Mouse (Mus musculus) liver, adult (tissue): Measurements from ENCODE around the gene Dlx6.

Experiments
- GATA4 ChIP-seq: IDR thresholded peaks from 2 replicates; pipeline ENCODE4 v1.6.1; 2014; ENCODE audit warnings: mild to moderate bottlenecking, low read length; ENCODE audit not compliant: insufficient replicate concordance

Dlx6 gene

GRCm38 (mm10) chr6:6869041-6869685, 6.0 kb downstream of the Dlx6 start:
- no peak for TF ChIP-seq GATA4

- no peak for TF ChIP-seq GATA4
These were observed 7.0 kb downstream of the Dlx6 start for GRCm38 (mm10) chr6:6869961-6870800.

GRCm38 (mm10) chr6:6870876-6871420, 7.8 kb downstream of the Dlx6 start:
- TF ChIP-seq GATA4 = no peak

- no peak for TF ChIP-seq GATA4
These were observed 8.6 kb downstream of the Dlx6 start for GRCm38 (mm10) chr6:6871692-6872091.

GRCm38 (mm10) chr6:6872873-6873272, 9.7 kb downstream of the Dlx6 start:
- no peak for TF ChIP-seq GATA4

- no peak for TF ChIP-seq GATA4
These were observed 10.4 kb downstream of the Dlx6 start for GRCm38 (mm10) chr6:6873476-6874072.

- no peak for TF ChIP-seq GATA4
These were observed 11.1 kb downstream of the Dlx6 start for GRCm38 (mm10) chr6:6874073-6874771.

- TF ChIP-seq GATA4 = no peak
These were observed 12.0 kb downstream of the Dlx6 start for GRCm38 (mm10) chr6:6875136-6875535.

GRCm38 (mm10) chr6:6875676-6876075, 12.5 kb downstream of the Dlx6 start:
- TF ChIP-seq GATA4 = no peak

- TF ChIP-seq GATA4 = no peak
These were observed 13.1 kb downstream of the Dlx6 start for GRCm38 (mm10) chr6:6876231-6876630.

- TF ChIP-seq GATA4 = no peak
These were observed 13.6 kb downstream of the Dlx6 start for GRCm38 (mm10) chr6:6876731-6877130.

GRCm38 (mm10) chr6:6877346-6877910, 14.3 kb downstream of the Dlx6 start:
- TF ChIP-seq GATA4 = no peak

GRCm38 (mm10) chr6:6877981-6878840, 15.1 kb downstream of the Dlx6 start:
- no peak for TF ChIP-seq GATA4

GRCm38 (mm10) chr6:6878841-6879291, 15.7 kb downstream of the Dlx6 start:
- TF ChIP-seq GATA4 = no peak
